In genomic region chr14:35792656-35793213, GRCm38 (mm10) we compare ENCODE assay signal across 39 mouse cellular contexts. TPM values are rescaled to one million over a fixed set of nuclear protein-coding genes. Genes with fewer than 3 reads are reported as not detected.
DNase-seq lines count a peak whose midpoint lies in the region; ATAC-seq lines count a peak whose summit lies in the region.
"Had no signal": no experiment of that assay in that cellular context is flagged by ENCODE, and none has a peak within 500 bp of the region (broad histone marks: within the 10 kb centered on the region; RNA-seq: fewer than 3 reads in every experiment).

No protein-coding gene starts in this region.

- no peaks in the 10 kb centered on the region for H3K36me3 ChIP-seq in embryonic facial prominence, embryonic 14.5 days (ENCODE audit: control insufficient read depth, insufficient read depth, low read length)
- no peaks in the 10 kb centered on the region for H3K36me3 ChIP-seq in embryonic facial prominence, embryonic 10.5 days (replicated peaks)
- no peaks in the 10 kb centered on the region for H3K36me3 ChIP-seq in forebrain, embryonic 16.5 days (ENCODE audit: control insufficient read depth, insufficient read depth)
- H3K36me3 ChIP-seq: hindbrain, embryonic 13.5 days; limb, embryonic 12.5 days; liver, embryonic 15.5 days; neural tube, embryonic 12.5 days had no signal

- H3K4me3 ChIP-seq in embryonic facial prominence, embryonic 14.5 days (ENCODE audit: low read depth, low read length), result no peak overlapping the region
- no peak overlapping the region for H3K4me3 ChIP-seq in embryonic facial prominence, embryonic 10.5 days
- H3K4me3 ChIP-seq in forebrain, embryonic 16.5 days (replicated peaks; ENCODE audit: low read length), result no peak overlapping the region
- H3K4me3 ChIP-seq: gastrocnemius, adult 2 months; hindbrain, embryonic 13.5 days; left cerebral cortex, adult 2 months; limb, embryonic 12.5 days; liver, embryonic 15.5 days; myocyte; neural tube, embryonic 12.5 days had no signal

- no peak overlapping the region for H3K4me2 ChIP-seq in embryonic facial prominence, embryonic 14.5 days (ENCODE audit: low read depth, low read length)
- no peak overlapping the region for H3K4me2 ChIP-seq in forebrain, embryonic 16.5 days (ENCODE audit: low read length)
- H3K4me2 ChIP-seq: heart, embryonic 11.5 days; hindbrain, embryonic 13.5 days; limb, embryonic 12.5 days; liver, embryonic 15.5 days; neural tube, embryonic 12.5 days had no signal

- no peak overlapping the region for H3K9ac ChIP-seq in embryonic facial prominence, embryonic 14.5 days (ENCODE audit: low read depth, low read length)
- no peak overlapping the region for H3K9ac ChIP-seq in forebrain, embryonic 16.5 days (replicated peaks; ENCODE audit: low read depth, low read length)
- H3K9ac ChIP-seq: hindbrain, embryonic 13.5 days; limb, embryonic 12.5 days; liver, embryonic 15.5 days; neural tube, embryonic 12.5 days had no signal

- H3K9me3 ChIP-seq in embryonic facial prominence, embryonic 14.5 days (ENCODE audit: control insufficient read depth, low read length), result no peaks in the 10 kb centered on the region
- H3K9me3 ChIP-seq in embryonic facial prominence, embryonic 10.5 days, result no peaks in the 10 kb centered on the region
- no peaks in the 10 kb centered on the region for H3K9me3 ChIP-seq in forebrain, embryonic 16.5 days (ENCODE audit: control insufficient read depth, low read length)
- H3K9me3 ChIP-seq: hindbrain, embryonic 13.5 days; limb, embryonic 12.5 days; liver, embryonic 15.5 days; neural tube, embryonic 12.5 days had no signal

- no peak for ATAC-seq in embryonic facial prominence, embryonic 14.5 days (ENCODE audit: low read depth)
- ATAC-seq in forebrain, embryonic 16.5 days, result peak; percentile 68
- ATAC-seq: intestine, postnatal 0 days; midbrain, embryonic 16.5 days had no signal

- 49% methylated on average over 3 of the region's 3 CpGs for WGBS in embryonic facial prominence, embryonic 14.5 days
- WGBS in embryonic facial prominence, embryonic 10.5 days, result 66% methylated on average over 3 of the region's 3 CpGs
- 7% methylated on average over 3 of the region's 3 CpGs for WGBS in forebrain, embryonic 16.5 days

- H3K4me1 ChIP-seq in embryonic facial prominence, embryonic 14.5 days (ENCODE audit: control insufficient read depth, insufficient read depth, low read length), result no peaks in the 10 kb centered on the region
- no peaks in the 10 kb centered on the region for H3K4me1 ChIP-seq in embryonic facial prominence, embryonic 10.5 days
- H3K4me1 ChIP-seq in forebrain, embryonic 16.5 days (replicated peaks; ENCODE audit: control insufficient read depth, insufficient read depth, low read length), result peaks cover 3% of the 10 kb centered on the region; the same call in 1 of the 2 replicates
- H3K4me1 ChIP-seq: hindbrain, embryonic 13.5 days; limb, embryonic 12.5 days; liver, embryonic 15.5 days; neural tube, embryonic 12.5 days had no signal

- DNase-seq in embryonic facial prominence, embryonic 14.5 days (ENCODE audit: low spot score), result peak; percentile 33
- no peak for DNase-seq in embryonic facial prominence, embryonic 10.5 days (ENCODE audit: low spot score)
- DNase-seq in layer of hippocampus, postnatal 10 days (ENCODE audit: low spot score in 2 of 2), result peak; percentile 4 to 10
- no peak for DNase-seq in layer of hippocampus, postnatal 25 days (ENCODE audit: extremely low spot score in 1 of 2, low spot score in 1 of 2)
- peak; percentile 63 for DNase-seq in Muller cell, postnatal 12 days (ENCODE audit: inconsistent ontology term)
- no peak for DNase-seq in spleen, postnatal 14 days (ENCODE audit: low spot score in 2 of 2)
- DNase-seq: adrenal gland, postnatal 36 days; cerebellum, adult 9-11 months; gastrocnemius, adult 2 months; gastrocnemius, postnatal 36 days; heart, adult 18-20 months; heart, postnatal 36 days; kidney, adult 9 months; kidney, postnatal 10 days; right cerebral cortex, adult 18-20 months; spleen, adult 18-20 months; thymus, adult 18-20 months; thymus, postnatal 36 days had no signal

- no peaks in the 10 kb centered on the region for H3K27me3 ChIP-seq in embryonic facial prominence, embryonic 14.5 days (replicated peaks; ENCODE audit: control insufficient read depth, insufficient read depth, low read length)
- H3K27me3 ChIP-seq in embryonic facial prominence, embryonic 10.5 days (replicated peaks; ENCODE audit: low read depth, poor library complexity, severe bottlenecking), result no peaks in the 10 kb centered on the region
- H3K27me3 ChIP-seq in forebrain, embryonic 16.5 days (replicated peaks; ENCODE audit: control insufficient read depth, insufficient read depth, low read length), result no peaks in the 10 kb centered on the region
- H3K27me3 ChIP-seq: hindbrain, embryonic 13.5 days; limb, embryonic 12.5 days; liver, embryonic 15.5 days; neural tube, embryonic 12.5 days had no signal

- H3K27ac ChIP-seq in embryonic facial prominence, embryonic 14.5 days (replicated peaks; ENCODE audit: low read depth, low read length), result no peak overlapping the region
- no peak overlapping the region for H3K27ac ChIP-seq in embryonic facial prominence, embryonic 10.5 days (replicated peaks)
- no peak overlapping the region for H3K27ac ChIP-seq in forebrain, embryonic 16.5 days (ENCODE audit: low read length)
- H3K27ac ChIP-seq: gastrocnemius, adult 2 months; hindbrain, embryonic 13.5 days; left cerebral cortex, adult 2 months; limb, embryonic 12.5 days; liver, embryonic 15.5 days; macrophage; neural tube, embryonic 12.5 days; stomach, postnatal 0 days had no signal

RNA-seq across cellular contexts. Expression of gene 4930596D02Rik, which starts 19.0 kb away (rescaled TPM):
- not detected in 2 replicates for polyA plus RNA-seq in embryonic facial prominence, embryonic 14.5 days (2014; fragmentation: Nextera tagmentation; extraction: Ambion mirVana)
- polyA plus RNA-seq in embryonic facial prominence, embryonic 10.5 days (2016; fragmentation: Nextera tagmentation; extraction: Ambion mirVana), result not detected in 2 replicates
- not detected for total RNA-seq in layer of hippocampus, postnatal 10 days (2021)
- not detected for total RNA-seq in layer of hippocampus, postnatal 25 days (2021)
- not detected in 2 replicates for polyA plus RNA-seq in forebrain, embryonic 16.5 days (2015; fragmentation: Nextera tagmentation; extraction: Ambion mirVana)
- total RNA-seq: adrenal gland, adult 18-20 months; adrenal gland, postnatal 36 days; gastrocnemius, adult 2 months; gastrocnemius, postnatal 36 days; heart, adult 18-20 months; heart, postnatal 36 days; left cerebral cortex, adult 2 months; left cerebral cortex, postnatal 25 days; liver, adult 2 months; megakaryocyte-erythroid progenitor cell, adult 5-6 weeks; MEL had no signal
- polyA plus RNA-seq: cortical plate, adult 2 months; heart, embryonic 11.5 days; heart, embryonic 16.5 days; hindbrain, embryonic 13.5 days; intestine, postnatal 0 days; large intestine, adult 2 months; limb, embryonic 12.5 days; liver, adult 2 months; liver, embryonic 15.5 days; lung, embryonic 16.5 days; macrophage; midbrain, embryonic 16.5 days; myocyte; neural tube, embryonic 12.5 days; stomach, postnatal 0 days had no signal

Comparison
In these comparisons a context has a peak if more than half of its experiments do, and no peak if none do; other contexts are left out.
1. DNase-seq: peak in embryonic facial prominence, embryonic 14.5 days (single experiment), layer of hippocampus, postnatal 10 days (2 of 2) and Muller cell, postnatal 12 days (single experiment); none in embryonic facial prominence, embryonic 10.5 days (single experiment), layer of hippocampus, postnatal 25 days (0 of 2) and spleen, postnatal 14 days (0 of 2).